Mouse (Mus musculus) embryonic facial prominence, embryonic 15.5 days (tissue): Measurements from ENCODE around the gene Psmd7. TPM values are rescaled to one million over a fixed set of nuclear protein-coding genes. Genes with fewer than 3 reads are reported as not detected.
"Not testable (repeated sequence)": the region's sequence is repeated elsewhere in the genome, so short reads cannot be mapped to it uniquely, and the experiment has no call there.

ENCODE experiments used
- ATAC-seq: fragments of 200-750 bp; cut with Nextera tagmentation; 2 replicates; pipeline ENCODE4 v1.8.0; 2017; ENCODE audit warnings: low read depth, moderate TSS enrichment; ENCODE audit not compliant: insufficient number of reproducible peaks, low FRiP score, low TSS enrichment
- H3K27ac ChIP-seq: fragments of 300-500 bp; sonication (generic); replicated peaks from 2 replicates; pipeline ENCODE4 v1.5.1; 2015; ENCODE audit warnings: mild to moderate bottlenecking, inconsistent platforms
- H3K27me3 ChIP-seq: fragments of 300-500 bp; sonication (generic); 2 replicates; pipeline ENCODE4 v1.6.1; 2015; ENCODE audit warnings: inconsistent platforms
- H3K36me3 ChIP-seq: fragments of 300-500 bp; sonication (generic); 2 replicates; pipeline ENCODE4 v1.6.1; 2015; ENCODE audit warnings: mild to moderate bottlenecking, inconsistent platforms
- H3K4me1 ChIP-seq: fragments of 300-500 bp; sonication (generic); 2 replicates; pipeline ENCODE4 v1.6.1; 2015; ENCODE audit warnings: inconsistent platforms
- H3K4me2 ChIP-seq: fragments of 300-500 bp; sonication (generic); replicated peaks from 2 replicates; pipeline ENCODE4 v1.6.1; 2015; ENCODE audit warnings: mild to moderate bottlenecking, inconsistent platforms
- H3K4me3 ChIP-seq: fragments of 300-500 bp; sonication (generic); replicated peaks from 2 replicates; pipeline ENCODE4 v1.5.1; 2015; ENCODE audit warnings: mild to moderate bottlenecking, inconsistent platforms
- H3K9ac ChIP-seq: fragments of 300-500 bp; sonication (generic); 2 replicates; pipeline ENCODE4 v1.6.1; 2015; ENCODE audit warnings: inconsistent platforms
- H3K9me3 ChIP-seq: fragments of 300-500 bp; sonication (generic); replicated peaks from 2 replicates; pipeline ENCODE4 v1.6.1; 2016; ENCODE audit warnings: inconsistent platforms
- WGBS: fragments of 180-500 bp; shearing (Covaris S2); methylation state at CpG from one replicate; pipeline ENCODE4 v1.1.7; 2015; 5-methylcytosine and 5-hydroxymethylcytosine counted together
- polyA plus RNA-seq: library from polyadenylated mRNA; unstranded; fragments of >200 nt; fragmentation: Nextera tagmentation; extraction: Ambion mirVana; gene quantifications from 2 replicates; pipeline ENCODE4 v1.2.1, GENCODE M21; 2015

The Psmd7 gene
- 266 and 276 TPM in 2 replicates for polyA plus RNA-seq

GRCm38 (mm10) chr8:107587995-107588780, at the start of gene Psmd7:
Psmd7 (minus strand) TSS chr8:107588464.
- Histone ChIP-seq H3K4me1 (peaks cover 9% of the 10 kb centered on the region; the same call in 1 of the 2 replicates), H3K36me3 (peaks cover 25% of the 10 kb centered on the region), H3K9me3 (no peaks in the 10 kb centered on the region), H3K9ac (peak within 1 kb of the TSS; percentile 69), H3K4me3 (peak within 1 kb of the TSS; percentile 69), H3K27me3 (no peaks in the 10 kb centered on the region), H3K4me2 (peak within 1 kb of the TSS; percentile 66), H3K27ac (peak within 1 kb of the TSS; percentile 84)
- WGBS = 1% methylated on average over 65 of the region's 65 CpGs
- peak; percentile 92 for ATAC-seq

- H3K9me3 ChIP-seq = no peaks in the 10 kb centered on the region
- H3K27me3 ChIP-seq = no peaks in the 10 kb centered on the region
- H3K9ac ChIP-seq = no peak overlapping the region
- H3K36me3 ChIP-seq = no peaks in the 10 kb centered on the region
- ATAC-seq = no peak
- H3K4me1 ChIP-seq = no peaks in the 10 kb centered on the region
- WGBS = 87% methylated on average over 2 of the region's 2 CpGs
- H3K27ac ChIP-seq = no peak overlapping the region
- no peak overlapping the region for H3K4me3 ChIP-seq
- no peak overlapping the region for H3K4me2 ChIP-seq
Measured at GRCm38 (mm10) chr8:107633734-107634133, 45.5 kb upstream of the Psmd7 start.

DNA sequence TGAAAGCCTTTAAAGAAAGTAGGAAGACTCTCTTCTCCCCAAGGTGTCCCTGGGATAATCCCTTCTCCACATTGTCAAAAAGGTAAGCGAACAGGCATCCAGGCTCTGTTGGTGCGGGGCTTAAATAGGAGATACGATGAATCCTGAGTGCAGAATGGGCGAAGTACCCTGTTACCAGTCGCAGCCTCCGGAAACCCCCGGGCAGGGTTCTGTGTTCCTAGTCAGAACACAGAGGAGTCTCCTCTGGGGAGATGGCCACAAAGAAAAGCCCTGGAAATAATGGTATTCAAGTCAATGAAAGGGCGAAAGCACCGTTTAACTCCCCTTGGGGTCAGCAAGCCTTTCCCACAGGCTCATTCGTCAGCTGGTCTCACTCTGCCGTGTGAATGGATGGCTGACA, 41.4 kb upstream of the Psmd7 start:
- no peak for ATAC-seq
- no peaks in the 10 kb centered on the region for H3K4me1 ChIP-seq
- no peak overlapping the region for H3K9ac ChIP-seq
- H3K27ac ChIP-seq = no peak overlapping the region
- no peak overlapping the region for H3K4me2 ChIP-seq
- no peaks in the 10 kb centered on the region for H3K36me3 ChIP-seq
- WGBS = 81% methylated on average over 11 of the region's 11 CpGs
- H3K4me3 ChIP-seq = no peak overlapping the region
- no peaks in the 10 kb centered on the region for H3K27me3 ChIP-seq
- no peaks in the 10 kb centered on the region for H3K9me3 ChIP-seq

DNA sequence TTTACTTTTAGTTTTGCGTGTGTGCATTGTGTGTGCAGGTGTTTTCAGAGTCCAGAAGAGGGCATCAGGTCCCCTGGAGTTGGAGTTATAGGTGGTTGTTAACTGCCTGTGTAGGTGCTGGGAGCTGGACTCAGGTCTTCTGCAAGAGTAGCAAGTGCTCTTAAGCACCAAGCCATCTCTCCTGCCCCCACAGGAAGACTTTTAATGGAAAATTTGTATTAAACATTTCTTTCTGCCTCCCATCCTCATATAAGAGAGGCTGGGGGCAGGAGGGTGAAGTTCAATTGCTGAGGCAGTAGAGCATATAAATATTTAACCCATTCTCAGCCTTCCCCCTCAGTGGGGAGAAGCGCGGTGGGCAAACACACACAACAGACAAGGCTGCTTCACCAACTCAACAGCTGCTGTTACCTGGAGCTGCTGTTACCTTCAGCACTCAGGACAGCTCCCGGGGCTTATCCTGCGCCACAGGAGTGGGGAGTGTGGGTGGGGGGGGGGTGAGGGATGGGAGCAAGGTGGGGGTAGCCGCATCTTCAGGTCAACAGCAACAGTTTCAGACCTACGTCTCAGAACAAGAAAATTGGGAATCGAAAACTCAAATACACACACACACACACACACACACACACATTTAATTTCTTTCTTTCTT, 40.4 kb upstream of the Psmd7 start:
- Histone ChIP-seq H3K9ac (no peak overlapping the region), H3K27ac (no peak overlapping the region), H3K36me3 (no peaks in the 10 kb centered on the region), H3K4me1 (no peaks in the 10 kb centered on the region), H3K27me3 (no peaks in the 10 kb centered on the region), H3K4me2 (no peak overlapping the region), H3K9me3 (no peaks in the 10 kb centered on the region), H3K4me3 (no peak overlapping the region)
- 60% methylated on average over 8 of the region's 8 CpGs for WGBS
- no peak for ATAC-seq

DNA sequence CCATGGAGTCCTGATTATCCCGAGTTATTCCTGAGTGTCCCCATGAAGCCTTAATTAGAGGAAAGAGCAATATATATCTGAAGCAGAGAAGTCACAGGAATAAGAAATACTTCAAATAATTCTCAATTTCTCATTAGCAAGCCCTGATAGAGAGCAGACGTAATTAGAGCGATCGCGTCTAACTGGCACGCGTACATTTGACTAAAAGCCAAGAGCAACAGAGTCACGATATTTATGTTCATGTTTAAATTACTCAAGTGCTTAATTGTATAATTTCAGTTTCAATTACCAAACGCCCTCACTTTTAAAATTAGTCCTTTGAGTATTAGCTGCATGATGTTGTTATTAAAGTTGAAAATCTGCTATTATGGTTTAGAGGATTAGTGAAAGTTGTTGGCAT, 39.6 kb upstream of the Psmd7 start:
- WGBS = 73% methylated on average over 9 of the region's 9 CpGs
- no peak for ATAC-seq

GRCm38 (mm10) chr8:107624301-107624700, 36.0 kb upstream of the Psmd7 start:
- H3K27ac ChIP-seq, H3K9me3 ChIP-seq, H3K4me3 ChIP-seq, H3K36me3 ChIP-seq, H3K4me1 ChIP-seq, ATAC-seq, H3K27me3 ChIP-seq, H3K9ac ChIP-seq, H3K4me2 ChIP-seq: not testable (repeated sequence)

More for the DNA sequence above, 39.6 kb upstream of the Psmd7 start:
- Histone ChIP-seq H3K4me3 (no peak overlapping the region), H3K4me2 (no peak overlapping the region), H3K9me3 (no peaks in the 10 kb centered on the region), H3K4me1 (no peaks in the 10 kb centered on the region), H3K36me3 (no peaks in the 10 kb centered on the region), H3K9ac (no peak overlapping the region), H3K27me3 (no peaks in the 10 kb centered on the region), H3K27ac (no peak overlapping the region)

- Histone ChIP-seq H3K4me2 (no peak overlapping the region), H3K27ac (no peak overlapping the region), H3K4me3 (no peak overlapping the region), H3K9ac (no peak overlapping the region), H3K4me1 (no peaks in the 10 kb centered on the region), H3K36me3 (no peaks in the 10 kb centered on the region), H3K27me3 (no peaks in the 10 kb centered on the region), H3K9me3 (no peaks in the 10 kb centered on the region)
- 87% methylated on average over 10 of the region's 10 CpGs for WGBS
- no peak for ATAC-seq
Measured at GRCm38 (mm10) chr8:107621930-107622623, 33.8 kb upstream of the Psmd7 start.

GRCm38 (mm10) chr8:107621136-107621535, 32.9 kb upstream of the Psmd7 start:
- Histone ChIP-seq H3K9ac (no peak overlapping the region), H3K27ac (no peak overlapping the region), H3K4me3 (no peak overlapping the region), H3K36me3 (no peaks in the 10 kb centered on the region), H3K4me2 (no peak overlapping the region), H3K4me1 (no peaks in the 10 kb centered on the region), H3K9me3 (no peaks in the 10 kb centered on the region), H3K27me3 (no peaks in the 10 kb centered on the region)
- no peak for ATAC-seq
- 64% methylated on average over 3 of the region's 3 CpGs for WGBS

GRCm38 (mm10) chr8:107618499-107618898, 30.2 kb upstream of the Psmd7 start:
- ATAC-seq = no peak
- WGBS = 47% methylated on average over 10 of the region's 10 CpGs

GRCm38 (mm10) chr8:107613411-107613810, 25.1 kb upstream of the Psmd7 start:
- no peaks in the 10 kb centered on the region for H3K4me1 ChIP-seq

More at GRCm38 (mm10) chr8:107618499-107618898, 30.2 kb upstream of the Psmd7 start:
- H3K9ac ChIP-seq = no peak overlapping the region
- H3K27me3 ChIP-seq = no peaks in the 10 kb centered on the region
- H3K27ac ChIP-seq = no peak overlapping the region
- H3K4me3 ChIP-seq = no peak overlapping the region
- H3K9me3 ChIP-seq = no peaks in the 10 kb centered on the region
- H3K36me3 ChIP-seq = no peaks in the 10 kb centered on the region
- no peaks in the 10 kb centered on the region for H3K4me1 ChIP-seq
- no peak overlapping the region for H3K4me2 ChIP-seq

GRCm38 (mm10) chr8:107610845-107611244, 22.6 kb upstream of the Psmd7 start:
- H3K36me3 ChIP-seq = no peaks in the 10 kb centered on the region
- no peaks in the 10 kb centered on the region for H3K27me3 ChIP-seq
- WGBS = 55% methylated on average over 11 of the region's 11 CpGs
- ATAC-seq = no peak
- H3K4me2 ChIP-seq = no peak overlapping the region
- no peak overlapping the region for H3K9ac ChIP-seq
- no peak overlapping the region for H3K4me3 ChIP-seq
- H3K9me3 ChIP-seq = no peaks in the 10 kb centered on the region
- no peaks in the 10 kb centered on the region for H3K4me1 ChIP-seq
- H3K27ac ChIP-seq = no peak overlapping the region

More at GRCm38 (mm10) chr8:107613411-107613810, 25.1 kb upstream of the Psmd7 start:
- no peak overlapping the region for H3K9ac ChIP-seq
- no peaks in the 10 kb centered on the region for H3K36me3 ChIP-seq
- H3K9me3 ChIP-seq = no peaks in the 10 kb centered on the region
- no peak overlapping the region for H3K27ac ChIP-seq
- WGBS = 88% methylated on average over 6 of the region's 6 CpGs
- no peak overlapping the region for H3K4me2 ChIP-seq
- H3K4me3 ChIP-seq = no peak overlapping the region
- no peaks in the 10 kb centered on the region for H3K27me3 ChIP-seq
- ATAC-seq = no peak
